Mouse (Mus musculus): ENCODE results near the gene Inhbb. TPM values are rescaled to one million over a fixed set of nuclear protein-coding genes. Genes with fewer than 3 reads are reported as not detected.

The Inhbb gene
- total RNA-seq, 1 experiment from 2014 or later, result 2.2 TPM

DNA sequence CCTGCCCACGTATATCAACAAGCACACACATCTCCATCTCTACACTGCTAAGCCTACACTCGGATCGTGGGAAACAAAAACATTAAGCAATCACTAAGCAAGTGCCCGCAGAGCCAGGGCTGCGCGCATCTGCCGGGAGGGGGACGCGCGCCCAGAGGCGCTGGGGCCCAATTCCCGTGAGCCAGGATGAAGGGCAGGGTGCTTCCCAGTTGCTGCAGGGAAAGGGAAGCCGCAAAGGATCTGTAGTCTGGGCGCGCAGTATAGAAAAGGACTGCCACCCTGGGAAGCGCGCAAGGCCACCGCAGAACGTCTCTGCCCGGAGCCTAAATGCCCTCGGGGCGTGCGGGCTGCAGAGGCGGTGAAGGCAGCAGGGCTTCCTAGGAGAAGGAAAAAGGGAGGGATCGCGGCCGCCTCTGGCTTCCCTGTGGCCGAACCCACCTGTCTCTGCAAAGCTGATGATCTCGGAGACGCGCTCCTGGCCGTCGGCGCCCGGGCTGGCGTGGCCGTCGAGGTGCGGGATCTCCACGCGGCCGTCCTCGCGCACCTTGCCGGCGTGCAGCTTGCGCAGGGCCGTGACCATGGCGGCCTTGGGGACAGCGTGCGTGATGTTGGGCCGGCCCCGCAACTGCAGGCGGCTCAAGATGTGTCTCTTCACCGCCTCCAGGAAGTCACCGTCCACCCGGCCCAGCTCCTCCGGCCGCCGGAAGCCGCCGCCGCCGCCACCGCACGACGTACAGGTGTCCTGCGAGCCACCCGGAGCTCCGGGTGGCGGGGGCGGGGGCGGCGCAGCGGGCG is 1.7 kb downstream of the Inhbb start:
- DNase-seq, result peak; percentile 26

DNA sequence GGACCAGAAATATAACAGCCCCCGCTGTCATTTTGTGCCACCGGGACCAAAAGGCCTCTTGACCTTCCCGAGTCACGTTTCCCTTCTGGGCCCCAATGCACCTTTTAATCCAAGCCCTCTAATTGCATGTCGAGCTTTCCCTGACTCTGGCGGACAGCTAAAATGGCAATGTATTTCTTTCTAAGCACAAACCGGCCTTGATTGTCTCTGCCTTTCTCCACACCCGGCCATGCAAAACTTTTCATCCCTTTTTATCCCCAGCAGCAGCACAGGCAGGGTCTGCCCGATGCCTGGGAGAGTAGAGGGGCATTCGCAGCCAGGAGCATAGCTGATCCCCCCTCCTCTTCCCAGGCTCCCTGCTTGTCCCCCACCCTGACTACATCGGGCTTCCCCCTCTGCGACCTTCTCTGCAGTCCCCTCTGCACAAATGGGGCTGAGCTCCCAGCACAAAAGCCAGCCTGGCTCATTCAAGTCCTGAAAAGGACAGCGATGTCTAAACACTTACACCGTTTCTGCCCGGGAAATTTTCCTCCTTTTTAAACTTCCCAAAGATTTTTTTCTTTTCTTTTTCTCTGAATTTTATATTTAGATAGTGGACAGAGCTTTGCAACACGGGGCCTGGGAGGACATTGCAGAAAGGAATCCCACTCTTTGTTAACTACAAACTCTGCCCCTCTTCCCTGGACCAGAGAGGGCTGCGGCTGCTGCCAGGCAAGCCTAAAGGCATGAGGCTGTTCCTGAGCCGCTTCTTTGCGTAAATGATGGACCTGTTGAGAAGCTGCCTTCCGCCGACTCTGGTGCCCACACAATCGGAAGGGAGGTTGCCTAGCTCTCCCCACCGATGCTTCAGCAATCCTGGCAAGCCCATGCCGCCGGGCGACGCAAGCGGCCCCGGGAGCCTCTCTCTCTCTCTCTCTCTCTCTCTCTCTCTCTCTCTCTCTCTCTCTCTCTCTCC is 2.6 kb downstream of the Inhbb start:
- no peak for DNase-seq

DNA sequence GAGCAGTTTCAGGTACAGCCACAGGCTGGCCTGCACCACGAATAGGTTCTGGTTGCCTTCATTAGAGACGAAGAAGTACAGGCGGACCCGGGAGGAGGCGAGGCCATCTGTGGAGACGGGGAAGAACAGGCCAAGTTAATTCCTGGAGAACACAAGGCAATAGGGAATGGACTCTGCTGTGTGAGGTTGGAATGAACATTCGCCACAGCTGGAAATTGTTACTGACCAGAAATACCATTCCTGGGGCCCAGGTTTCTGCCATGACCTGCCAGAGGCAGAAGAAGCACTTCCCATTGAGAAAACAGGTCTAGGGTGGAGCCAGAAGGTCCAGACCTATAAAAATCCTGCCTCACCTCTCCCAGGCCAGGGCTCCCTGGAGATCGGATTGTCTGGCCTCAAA is 4.1 kb downstream of the Inhbb start:
- DNase-seq, result no peak

DNA sequence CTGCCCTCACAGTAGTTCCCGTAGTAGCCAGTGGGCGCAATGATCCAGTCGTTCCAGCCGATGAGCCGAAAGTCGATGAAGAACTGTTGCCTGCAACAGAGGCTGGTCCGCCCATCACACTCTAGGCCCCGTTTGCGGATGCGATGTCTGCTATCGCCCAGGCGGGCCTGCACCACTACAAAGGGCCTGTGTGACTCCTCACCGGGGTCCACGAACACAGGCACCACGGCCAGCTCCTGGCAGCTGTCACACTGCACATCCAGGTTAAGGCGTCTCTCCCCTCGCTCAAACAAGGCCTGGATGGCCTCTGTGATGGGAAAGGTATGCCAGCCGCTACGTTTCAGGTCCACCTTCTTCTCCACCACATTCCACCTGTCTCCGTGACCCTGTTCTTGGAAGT is 4.5 kb downstream of the Inhbb start:
- DNase-seq, result no peak

DNA sequence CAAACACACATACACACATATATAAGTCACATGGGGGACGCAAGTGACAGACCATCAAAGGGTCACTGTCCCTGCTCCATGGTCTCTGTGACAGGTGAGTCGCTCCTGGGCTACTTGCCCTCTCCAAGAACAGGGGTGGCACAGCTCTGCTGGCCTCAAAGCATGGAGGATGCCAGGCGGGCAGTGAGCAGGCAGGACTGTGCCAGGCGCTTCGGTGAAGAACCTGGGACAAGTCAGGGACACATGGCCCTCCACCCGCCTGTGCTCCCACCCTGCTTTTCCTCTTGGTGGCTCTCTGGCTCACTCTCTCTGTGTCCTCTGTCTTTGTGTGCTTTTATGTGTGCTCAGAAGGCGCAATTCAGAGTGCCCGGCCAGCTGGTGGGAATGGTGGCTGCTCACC is 5.4 kb downstream of the Inhbb start:
- DNase-seq, result no peak

DNA sequence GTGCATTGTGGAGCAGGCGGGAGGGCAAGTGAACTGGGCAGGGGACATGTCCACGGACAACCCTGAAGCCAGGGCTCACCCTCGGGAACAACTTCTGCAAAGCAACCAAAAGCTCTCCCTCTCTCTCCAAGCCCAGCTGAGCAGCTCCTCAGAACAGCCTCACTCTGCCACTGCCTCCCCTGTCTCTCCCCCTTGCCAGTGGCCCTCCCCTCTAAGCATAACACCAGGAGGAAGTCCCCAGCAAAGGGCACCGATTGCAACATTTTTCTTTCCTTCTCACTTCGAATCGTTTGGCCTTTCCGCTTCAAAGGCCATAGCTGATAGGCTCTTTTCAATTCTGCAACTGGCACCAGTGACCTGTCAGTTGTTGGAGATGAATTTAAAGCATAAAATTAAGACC is 5.9 kb downstream of the Inhbb start:
- no peak for DNase-seq

DNA sequence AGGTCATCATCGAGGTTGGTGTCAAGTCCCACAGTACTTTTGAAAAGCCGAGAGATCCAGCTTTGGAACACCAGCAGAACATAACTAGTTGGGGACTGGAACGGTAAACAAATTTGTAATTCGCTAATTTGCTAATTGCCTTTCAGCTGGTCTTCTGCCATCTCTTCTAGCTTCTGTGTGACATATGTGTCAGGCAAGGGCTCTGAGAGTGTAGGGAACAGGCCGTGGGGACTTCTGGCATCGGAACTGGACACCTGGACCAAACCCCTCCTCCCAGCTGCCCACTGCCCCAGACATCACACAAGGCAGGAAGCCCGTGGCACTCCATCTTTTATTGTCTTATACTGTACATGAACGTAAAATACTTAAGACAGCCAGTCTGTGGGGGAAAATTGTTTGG is 6.9 kb downstream of the Inhbb start:
- no peak for DNase-seq

DNA sequence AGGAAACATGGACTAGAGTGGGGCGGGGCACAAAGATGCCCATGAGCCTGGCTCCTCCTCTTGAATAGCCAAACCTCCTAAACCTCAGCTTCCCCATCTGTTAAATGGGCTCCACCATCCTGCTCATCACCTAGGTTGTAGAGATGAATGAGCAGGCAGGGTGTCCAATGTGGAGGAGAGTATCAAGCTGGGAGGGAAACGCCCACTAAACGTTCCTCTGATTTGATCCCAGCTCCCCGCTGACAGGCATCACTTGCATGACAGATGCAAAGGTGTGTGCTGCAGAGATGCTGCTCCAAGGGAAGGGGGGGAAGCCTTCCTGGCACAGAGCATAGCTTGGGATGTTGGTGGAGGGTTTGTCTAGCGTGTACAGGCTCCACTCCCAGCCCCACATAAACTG is 11.4 kb downstream of the Inhbb start:
- DNase-seq, result no peak

DNA sequence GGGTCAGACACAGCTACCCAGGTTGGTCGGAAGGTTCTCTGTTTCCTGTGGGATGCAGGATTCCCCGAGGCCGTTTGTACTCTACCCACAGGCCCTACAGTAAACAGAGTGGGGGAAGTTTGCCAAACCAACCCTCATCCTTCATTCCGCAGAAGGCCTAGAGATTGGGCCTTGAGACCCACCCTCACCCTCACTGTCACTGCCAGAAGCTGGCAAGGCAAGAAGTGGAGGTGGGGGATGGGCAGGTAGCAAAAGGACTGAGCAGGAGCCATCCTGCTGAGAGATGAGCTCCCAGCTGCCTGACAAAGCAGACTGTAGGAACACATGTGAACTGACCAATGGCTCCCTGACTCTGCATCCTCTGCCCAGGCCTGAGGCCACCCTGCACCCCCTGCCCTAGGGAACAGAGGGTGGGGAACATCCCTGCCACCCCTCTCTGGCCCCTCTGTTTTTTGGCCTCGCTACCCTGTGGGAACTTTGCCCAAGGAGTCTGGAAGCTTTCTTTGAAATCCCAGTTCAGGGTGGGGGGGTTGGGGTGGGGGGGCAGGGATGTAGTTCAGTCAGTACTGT is 12.4 kb downstream of the Inhbb start:
- peak; percentile 69 for DNase-seq

DNA sequence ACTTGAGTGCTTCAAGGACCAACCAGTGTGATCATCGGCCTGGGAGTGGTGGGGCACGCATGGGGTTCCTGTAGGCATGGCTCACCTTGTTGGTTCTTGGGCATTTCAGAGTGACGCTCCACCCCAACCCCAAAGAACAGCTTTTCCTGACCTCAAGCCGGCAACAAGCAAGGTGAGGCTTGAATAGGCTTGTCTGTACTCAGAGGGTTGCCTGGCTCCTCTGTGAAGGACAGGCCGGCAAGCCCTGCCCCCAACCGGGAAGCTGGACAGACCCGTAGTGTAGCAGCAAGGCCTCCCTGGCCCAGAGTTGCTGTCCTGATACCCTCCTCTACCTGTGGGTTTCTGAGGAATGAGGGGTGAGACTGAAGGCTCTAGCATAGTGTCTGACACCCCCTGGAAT is 12.9 kb downstream of the Inhbb start:
- DNase-seq, result no peak

DNA sequence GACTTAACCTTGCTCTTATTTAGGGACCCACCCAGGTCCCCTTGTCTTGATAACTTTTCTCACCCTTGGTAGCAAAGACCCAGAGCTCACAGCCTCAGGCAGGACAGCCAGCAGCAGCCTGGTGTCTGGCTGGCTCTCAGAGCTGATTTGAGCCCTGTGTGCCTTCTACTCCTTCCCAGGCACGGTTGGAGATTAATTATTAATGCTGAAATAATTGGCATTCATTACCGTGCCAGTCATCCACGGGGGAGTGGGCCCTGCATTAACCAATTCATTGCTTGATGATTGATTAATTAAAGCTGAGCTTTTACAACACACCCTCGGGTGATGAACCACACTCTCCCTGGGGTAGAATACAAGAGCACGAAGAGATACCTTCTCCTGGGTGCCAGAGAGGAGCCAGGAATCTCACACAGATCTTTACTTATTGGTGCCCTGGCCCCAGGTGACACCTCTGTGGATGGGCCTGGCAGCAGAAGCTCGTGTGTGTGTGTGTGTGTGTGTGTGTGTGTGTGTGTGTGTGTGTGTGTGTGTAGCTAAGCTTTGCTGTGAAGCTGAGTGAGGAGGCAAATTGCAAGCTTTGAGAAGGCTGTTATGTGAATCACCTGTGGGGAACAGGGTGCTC is 14.2 kb downstream of the Inhbb start:
- DNase-seq, result no peak

DNA sequence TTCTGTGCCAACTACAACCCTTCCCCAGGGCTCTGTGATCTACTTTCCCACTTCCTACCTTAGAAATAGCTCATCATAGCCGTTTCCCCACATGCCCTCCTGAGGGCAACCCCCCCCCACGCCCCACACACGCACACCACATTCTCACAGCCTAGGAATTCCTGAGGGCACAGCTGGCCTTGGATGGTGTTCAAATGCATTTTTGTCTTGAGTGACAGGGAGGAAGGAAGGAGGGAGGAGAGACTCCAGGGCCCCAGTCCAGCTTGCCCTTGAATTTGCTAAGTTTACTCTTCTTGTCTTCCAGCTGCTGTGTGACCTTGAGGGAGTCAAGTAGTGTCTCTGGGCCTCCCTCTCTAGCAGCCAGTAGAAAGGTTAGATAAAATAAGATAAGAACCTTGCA is 17.2 kb downstream of the Inhbb start:
- peak; percentile 53 for DNase-seq

DNA sequence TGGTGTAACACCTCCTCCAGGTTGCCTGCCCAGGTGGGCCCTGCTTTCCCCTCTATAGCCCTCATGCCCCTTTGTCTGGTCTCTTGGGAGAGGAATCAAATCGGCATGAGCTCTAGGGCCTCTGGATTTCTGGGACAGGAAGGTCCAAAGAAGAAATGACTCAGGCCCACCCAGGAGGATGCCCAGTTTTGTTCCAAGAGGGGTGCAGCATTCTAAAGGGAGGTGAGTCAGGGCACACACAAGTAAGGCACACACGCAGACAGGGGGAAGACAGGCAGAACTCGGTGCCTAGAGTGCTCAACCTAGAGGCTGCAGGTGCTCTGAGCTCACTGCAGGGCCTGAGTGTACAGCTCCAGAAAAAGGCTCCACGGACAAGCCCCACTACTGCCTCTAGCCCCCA is 17.7 kb downstream of the Inhbb start:
- DNase-seq, result no peak

DNA sequence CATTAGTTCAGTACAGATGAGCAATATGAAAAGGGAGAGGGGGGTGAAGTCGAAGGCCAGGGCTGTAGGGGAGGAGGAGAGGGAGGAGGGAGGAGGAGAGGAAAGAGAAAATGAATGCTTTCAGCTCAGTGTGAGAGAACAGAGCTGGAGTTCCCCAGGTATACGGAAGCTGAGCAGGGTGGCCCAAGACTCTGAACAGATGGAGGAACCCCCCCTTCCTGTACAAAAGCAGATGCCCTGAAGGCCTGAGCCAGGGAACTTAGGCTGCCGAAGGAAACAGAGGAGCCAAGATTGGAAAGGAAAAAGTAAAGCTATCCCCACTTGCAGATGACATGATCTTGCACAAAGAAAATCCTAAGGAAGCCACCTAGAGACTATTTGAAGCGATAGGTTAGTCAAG is 20.8 kb downstream of the Inhbb start:
- no peak for DNase-seq

DNA sequence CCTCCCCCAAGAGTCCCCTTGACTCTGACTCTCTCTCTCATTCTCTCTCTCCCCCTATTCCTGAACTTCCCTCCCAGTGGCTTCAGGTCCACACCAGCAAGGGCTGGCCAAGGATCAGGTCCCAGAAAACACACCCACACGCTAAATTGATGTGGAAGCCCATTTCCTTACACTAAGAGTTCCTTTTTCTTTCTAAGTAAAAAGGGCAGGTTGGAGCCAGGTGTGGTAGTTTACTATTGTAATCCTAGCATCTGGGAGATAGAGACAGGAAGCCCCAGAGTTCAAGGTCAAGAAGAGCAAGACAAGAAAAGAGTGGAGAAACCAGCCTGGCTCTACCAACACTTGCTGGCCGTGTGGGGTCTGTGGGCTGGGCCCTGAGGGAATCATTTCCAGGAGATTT is 23.4 kb downstream of the Inhbb start:
- no peak for DNase-seq

DNA sequence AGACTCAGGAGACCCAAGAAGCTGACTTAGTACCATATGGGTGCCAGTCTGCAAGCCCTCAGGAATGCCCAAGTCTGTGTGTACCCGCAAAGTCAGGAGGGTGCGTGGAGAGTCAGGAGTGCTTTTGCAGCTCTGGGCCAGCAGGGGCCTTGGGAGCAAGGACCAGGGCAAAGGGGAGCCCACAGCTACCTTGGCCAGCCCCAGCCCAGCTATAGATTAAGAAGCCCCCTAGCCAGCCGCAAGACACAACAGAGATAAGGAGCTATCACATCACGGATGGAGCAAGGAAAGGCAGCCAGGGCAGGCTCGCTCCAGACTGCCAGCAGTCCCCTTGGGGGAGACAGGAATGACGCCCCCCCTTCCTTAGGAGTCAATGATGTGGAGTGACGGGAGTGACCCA is 24.2 kb downstream of the Inhbb start:
- DNase-seq, result no peak

DNA sequence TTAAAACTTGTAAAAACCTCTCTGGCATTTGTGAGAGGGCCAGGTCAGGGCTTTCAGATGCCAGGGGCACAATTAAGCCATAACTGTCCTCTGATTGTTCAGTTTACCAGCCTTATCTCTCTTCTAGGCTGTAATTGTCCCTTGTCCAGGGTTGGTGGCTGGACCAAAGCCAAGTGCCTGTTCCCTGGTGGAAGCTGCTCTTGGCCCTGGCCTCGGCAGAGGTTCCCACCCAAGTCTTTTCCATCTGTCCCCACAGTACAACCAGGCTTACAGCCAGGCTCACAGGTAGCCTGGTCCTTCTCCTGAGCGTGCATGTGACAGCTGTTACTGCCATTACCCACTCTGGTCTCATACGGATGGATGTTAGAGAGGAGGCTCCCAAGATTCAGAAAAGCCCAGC is 30.7 kb downstream of the Inhbb start:
- peak; percentile 83 for DNase-seq

DNA sequence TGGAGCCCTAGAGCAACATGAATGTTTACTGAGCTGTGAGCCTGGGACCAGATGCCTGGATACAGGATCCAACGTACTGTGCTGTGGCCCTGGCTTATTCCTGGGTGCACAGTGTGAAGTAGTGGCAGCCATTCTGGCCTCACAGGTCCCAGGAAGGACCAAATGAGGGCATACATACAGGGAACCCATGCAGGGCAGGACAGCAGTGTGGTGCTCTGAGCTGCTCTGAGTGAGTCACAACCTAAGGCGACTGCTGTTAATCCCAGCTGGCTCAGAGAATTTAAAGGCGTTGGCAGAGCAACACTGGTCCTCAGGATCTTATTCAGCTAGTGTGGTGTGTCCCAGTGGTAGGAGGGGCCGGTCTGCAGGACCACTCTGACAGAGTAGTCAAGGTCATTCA is 31.4 kb downstream of the Inhbb start:
- no peak for DNase-seq

DNA sequence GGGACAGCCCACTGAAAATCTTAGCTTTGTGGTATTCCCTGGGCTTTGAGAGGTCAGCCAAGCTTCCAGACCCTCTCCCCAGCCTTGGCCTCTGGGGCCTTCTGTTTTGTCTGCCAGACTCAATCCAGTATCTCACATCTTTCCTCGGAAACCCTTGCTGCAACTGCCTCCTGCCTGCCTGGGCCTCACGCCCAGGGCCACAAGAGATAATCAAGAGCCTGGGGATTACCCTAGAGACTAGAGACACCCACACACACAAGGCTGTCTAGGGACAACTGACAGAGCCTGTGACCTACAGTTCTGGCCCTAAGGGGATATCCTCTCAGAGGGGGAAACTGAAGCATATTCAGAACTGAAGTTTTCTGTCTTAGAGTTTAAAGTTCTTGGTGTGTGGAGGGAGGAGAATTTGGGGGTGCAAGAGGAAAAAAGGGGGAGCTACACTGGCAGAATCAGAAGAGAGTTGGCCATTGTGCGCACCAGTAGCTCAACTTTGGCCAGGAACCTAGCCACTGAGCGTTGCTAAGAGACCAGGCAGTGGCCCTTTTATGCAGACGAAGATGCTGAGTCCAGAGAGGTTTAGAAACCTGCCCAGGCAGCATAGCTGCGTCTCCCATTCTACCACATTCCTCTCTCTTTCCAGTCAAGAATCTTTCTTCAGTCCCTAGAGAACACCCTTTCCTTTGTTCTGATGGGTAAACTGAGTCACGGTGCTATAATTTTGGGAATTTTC is 32.1 kb downstream of the Inhbb start:
- DNase-seq, result peak; percentile 15

DNA sequence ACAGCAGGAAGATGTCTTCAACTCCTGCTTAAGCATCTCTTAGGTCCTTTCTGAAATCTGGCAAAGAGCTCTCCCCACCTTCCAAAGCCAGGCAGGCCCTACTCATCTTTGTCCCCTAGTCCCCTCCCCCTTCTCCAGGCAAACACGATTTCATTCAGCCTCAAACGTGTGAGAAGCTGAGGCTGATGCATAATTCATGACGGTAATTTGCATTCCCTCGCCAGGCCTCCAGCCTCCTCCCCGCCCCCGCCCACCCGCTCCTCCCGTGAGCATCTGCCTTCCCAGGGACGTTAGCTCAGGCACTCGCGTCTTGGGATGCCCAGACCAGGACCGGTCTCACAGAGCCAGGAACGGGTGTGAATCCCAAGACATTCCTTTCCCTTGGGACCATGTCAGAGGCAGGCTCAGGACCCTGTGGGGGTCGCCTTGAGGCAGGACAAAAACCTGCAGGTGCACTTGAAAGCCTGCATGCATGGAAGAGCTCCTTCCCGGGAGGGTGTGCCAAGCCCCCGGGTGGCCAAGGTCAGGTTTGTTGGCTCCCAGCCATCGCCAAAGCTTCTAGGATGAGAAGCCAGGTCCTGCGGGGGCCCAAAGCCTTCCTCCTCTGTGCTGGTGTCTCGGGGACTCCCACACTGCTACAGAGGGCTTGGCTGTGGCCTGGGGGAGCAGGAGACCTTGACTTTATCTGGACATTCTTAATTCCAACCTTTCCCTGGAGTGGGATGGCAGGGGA is 33.2 kb downstream of the Inhbb start:
- DNase-seq, result peak; percentile 52

DNA sequence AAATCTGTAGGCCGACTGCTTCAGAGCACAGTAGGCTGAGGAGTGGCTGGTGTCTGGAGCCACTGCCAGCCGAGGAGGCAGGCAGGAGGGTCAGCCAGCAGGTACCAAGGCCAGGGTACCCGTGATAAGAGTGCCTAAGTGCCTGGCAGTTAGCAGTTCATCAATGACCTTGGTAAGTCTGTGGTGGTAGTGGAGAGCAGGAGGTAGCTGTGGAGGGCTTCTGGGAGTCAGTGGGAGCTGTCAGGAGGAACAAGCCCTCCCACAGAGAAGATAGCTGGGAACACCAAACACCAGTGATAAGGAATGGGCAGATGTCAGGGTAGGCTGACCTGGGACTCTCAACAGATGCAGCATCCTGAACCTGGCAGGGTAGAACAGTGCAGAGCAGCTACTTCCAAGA is 35.7 kb downstream of the Inhbb start:
- DNase-seq, result no peak

All from adrenal gland, postnatal 14 days (tissue).